In the genomic region with DNA sequence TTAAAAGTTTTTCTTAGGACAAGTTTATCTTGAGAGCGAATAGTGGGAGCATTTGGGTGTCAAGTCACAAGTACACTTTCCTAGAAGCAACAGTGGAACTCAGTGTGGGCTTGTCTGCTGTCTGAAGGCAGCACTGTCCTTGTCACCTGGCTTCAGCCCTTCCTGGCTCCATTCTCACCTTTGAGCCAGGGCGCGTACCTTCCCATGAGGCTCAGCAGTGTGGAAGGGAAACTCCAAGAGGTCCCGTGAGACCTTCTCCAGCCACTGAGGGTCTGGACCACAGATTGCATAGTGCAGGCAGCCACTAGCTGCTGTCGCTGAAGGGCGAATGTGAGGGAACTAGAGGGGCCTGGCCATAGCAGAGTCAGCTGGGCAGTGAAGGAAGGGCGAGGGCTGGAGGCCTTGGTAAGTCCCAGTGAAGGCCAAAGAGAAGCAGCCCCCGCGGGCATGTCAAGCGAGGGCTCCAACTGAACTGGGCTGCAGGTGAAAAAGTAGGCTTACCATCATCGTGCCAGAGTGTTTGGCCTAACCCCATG, we compare ENCODE assay signal across 17 mouse cellular contexts. TPM values are rescaled to one million over a fixed set of nuclear protein-coding genes. Genes with fewer than 3 reads are reported as not detected.
DNase-seq lines count a peak whose midpoint lies in the region; ATAC-seq and TF ChIP-seq lines count a peak whose summit lies in the region.
"Had no signal": no experiment of that assay in that cellular context is flagged by ENCODE, and none has a peak within 500 bp of the region (broad histone marks: within the 10 kb centered on the region; RNA-seq: fewer than 3 reads in every experiment).

No protein-coding gene starts in this region.

- H3K27me3 ChIP-seq in forebrain, embryonic 10.5 days (ENCODE audit: poor library complexity, severe bottlenecking): peaks cover 54% of the 10 kb centered on the region
- H3K27me3 ChIP-seq in forebrain, embryonic 11.5 days (ENCODE audit: control insufficient read depth, insufficient read depth, low read length): peaks cover 3% of the 10 kb centered on the region; the same call in 1 of the 2 replicates
- H3K27me3 ChIP-seq in kidney, embryonic 16.5 days (ENCODE audit: insufficient read depth, low read length): no peaks in the 10 kb centered on the region; the same call in 1 of the 2 replicates
- H3K27me3 ChIP-seq in intestine, embryonic 14.5 days (replicated peaks; ENCODE audit: control insufficient read depth, insufficient read depth, low read length): no peaks in the 10 kb centered on the region
- H3K27me3 ChIP-seq in small intestine, adult 2 months (ENCODE audit: control insufficient read depth, insufficient read depth, low read length): no peaks in the 10 kb centered on the region

- 0 out of 2 replicates have a peak overlapping the region, but pooled peaks have one; percentile 16 for H3K27ac ChIP-seq in forebrain, embryonic 10.5 days
- H3K27ac ChIP-seq in forebrain, embryonic 11.5 days (ENCODE audit: low read depth, low read length): no peak overlapping the region
- H3K27ac ChIP-seq in kidney, embryonic 16.5 days (ENCODE audit: low read length): peak overlapping the region; percentile 76
- peak overlapping the region; percentile 59; the same call in 1 of the 2 replicates for H3K27ac ChIP-seq in intestine, embryonic 14.5 days (ENCODE audit: low read depth)
- peak overlapping the region; percentile 79 for H3K27ac ChIP-seq in small intestine, adult 2 months (ENCODE audit: insufficient read depth, low read depth, low read length)
- H3K27ac ChIP-seq: embryonic facial prominence, embryonic 12.5 days; hindbrain, embryonic 12.5 days; layer of hippocampus, adult 2 months; lung, embryonic 15.5 days had no signal

- TF ChIP-seq POLR2A in small intestine, adult 2 months (IDR thresholded peaks at IDR 0.05; ENCODE audit: low read depth, low read length): no peak

- H3K9ac ChIP-seq in forebrain, embryonic 11.5 days (ENCODE audit: low read length): no peak overlapping the region
- 0 out of 2 replicates have a peak overlapping the region, but pooled peaks have one; percentile 19 for H3K9ac ChIP-seq in kidney, embryonic 16.5 days (replicated peaks; ENCODE audit: low read length)
- no peak overlapping the region for H3K9ac ChIP-seq in intestine, embryonic 14.5 days (ENCODE audit: low read length)
- H3K9ac ChIP-seq: embryonic facial prominence, embryonic 12.5 days; hindbrain, embryonic 12.5 days; lung, embryonic 15.5 days had no signal

- no peak for DNase-seq in forebrain, embryonic 10.5 days (ENCODE audit: extremely low spot score, low spot score)
- DNase-seq in forebrain, embryonic 11.5 days (ENCODE audit: low spot score): no peak
- no peak for DNase-seq in kidney, adult 11 months
- DNase-seq in intestine, embryonic 14.5 days (ENCODE audit: low spot score): no peak
- DNase-seq in frontal cortex, postnatal 25 days (ENCODE audit: low spot score in 2 of 2): no peak
- no peak for DNase-seq in cerebellum, adult 9-10 months
- DNase-seq: adrenal gland, postnatal 14 days; gastrocnemius, postnatal 10 days; liver; thymus, postnatal 36 days had no signal

- ATAC-seq in forebrain, embryonic 11.5 days (replicated peaks; ENCODE audit: low FRiP score): no peak
- no peak for ATAC-seq in kidney, embryonic 16.5 days (ENCODE audit: low FRiP score, low TSS enrichment)
- no peak for ATAC-seq in intestine, embryonic 14.5 days (replicated peaks; ENCODE audit: low FRiP score, low TSS enrichment, low read depth)
- ATAC-seq: forebrain, embryonic 16.5 days had no signal

- no peak for TF ChIP-seq CTCF in small intestine, adult 2 months (IDR thresholded peaks at IDR 0.05; ENCODE audit: extremely low read depth, insufficient read length, insufficient replicate concordance, low read depth, low read length)

- H3K9me3 ChIP-seq in forebrain, embryonic 10.5 days: no peaks in the 10 kb centered on the region
- H3K9me3 ChIP-seq in forebrain, embryonic 11.5 days (ENCODE audit: control insufficient read depth, low read length): no peaks in the 10 kb centered on the region
- no peaks in the 10 kb centered on the region for H3K9me3 ChIP-seq in kidney, embryonic 16.5 days (ENCODE audit: low read length)
- H3K9me3 ChIP-seq in intestine, embryonic 14.5 days (ENCODE audit: control insufficient read depth, low read length): no peaks in the 10 kb centered on the region
- H3K9me3 ChIP-seq: embryonic facial prominence, embryonic 12.5 days; hindbrain, embryonic 12.5 days; lung, embryonic 15.5 days had no signal

- peaks cover 51% of the 10 kb centered on the region for H3K4me1 ChIP-seq in forebrain, embryonic 10.5 days
- H3K4me1 ChIP-seq in forebrain, embryonic 11.5 days (replicated peaks; ENCODE audit: control insufficient read depth, insufficient read depth, low read length): peaks cover 8% of the 10 kb centered on the region; the same call in 1 of the 2 replicates
- peaks cover 35% of the 10 kb centered on the region for H3K4me1 ChIP-seq in kidney, embryonic 16.5 days (ENCODE audit: insufficient read depth, low read length)
- peaks cover 8% of the 10 kb centered on the region; the same call in 1 of the 2 replicates for H3K4me1 ChIP-seq in intestine, embryonic 14.5 days (replicated peaks; ENCODE audit: control insufficient read depth, insufficient read depth, low read length)
- peaks cover 17% of the 10 kb centered on the region for H3K4me1 ChIP-seq in small intestine, adult 2 months (ENCODE audit: control insufficient read depth, insufficient read depth, insufficient read length, low read length)

- no peak overlapping the region for H3K4me2 ChIP-seq in forebrain, embryonic 11.5 days (ENCODE audit: low read depth, low read length, severe bottlenecking)
- no peak overlapping the region for H3K4me2 ChIP-seq in kidney, embryonic 16.5 days (replicated peaks; ENCODE audit: low read depth, low read length)
- no peak overlapping the region for H3K4me2 ChIP-seq in intestine, embryonic 14.5 days (ENCODE audit: low read length)
- H3K4me2 ChIP-seq: hindbrain, embryonic 12.5 days; lung, embryonic 15.5 days had no signal

- no peaks in the 10 kb centered on the region for H3K36me3 ChIP-seq in forebrain, embryonic 10.5 days (replicated peaks)
- no peaks in the 10 kb centered on the region for H3K36me3 ChIP-seq in forebrain, embryonic 11.5 days (ENCODE audit: control insufficient read depth, insufficient read depth, low read length)
- H3K36me3 ChIP-seq in kidney, embryonic 16.5 days (ENCODE audit: insufficient read depth, low read length): no peaks in the 10 kb centered on the region
- H3K36me3 ChIP-seq in intestine, embryonic 14.5 days (ENCODE audit: control insufficient read depth, insufficient read depth, low read length): no peaks in the 10 kb centered on the region
- peaks cover 31% of the 10 kb centered on the region for H3K36me3 ChIP-seq in small intestine, adult 2 months (ENCODE audit: control insufficient read depth, insufficient read depth, low read length)
- H3K36me3 ChIP-seq: embryonic facial prominence, embryonic 12.5 days; hindbrain, embryonic 12.5 days; lung, embryonic 15.5 days had no signal

- no peak overlapping the region for H3K4me3 ChIP-seq in forebrain, embryonic 10.5 days
- no peak overlapping the region for H3K4me3 ChIP-seq in forebrain, embryonic 11.5 days (ENCODE audit: low read depth, low read length)
- no peak overlapping the region for H3K4me3 ChIP-seq in kidney, embryonic 16.5 days (ENCODE audit: low read length)
- H3K4me3 ChIP-seq in intestine, embryonic 14.5 days (ENCODE audit: low read depth, low read length): no peak overlapping the region
- peak overlapping the region; percentile 18; the same call in 1 of the 2 replicates for H3K4me3 ChIP-seq in small intestine, adult 2 months (ENCODE audit: low read depth, low read length)
- H3K4me3 ChIP-seq: embryonic facial prominence, embryonic 12.5 days; hindbrain, embryonic 12.5 days; layer of hippocampus, adult 2 months; lung, embryonic 15.5 days had no signal

- WGBS in forebrain, embryonic 10.5 days: 42% methylated on average over 11 of the region's 11 CpGs
- 39% methylated on average over 11 of the region's 11 CpGs for WGBS in forebrain, embryonic 11.5 days
- WGBS in kidney, embryonic 16.5 days: 62% methylated on average over 11 of the region's 11 CpGs
- WGBS in intestine, embryonic 14.5 days: 55% methylated on average over 11 of the region's 11 CpGs
- WGBS in small intestine, adult 2 months: 54% methylated on average over 11 of the region's 11 CpGs

RNA-seq across cellular contexts. Expression of gene Prr15, which starts 7.5 kb away (rescaled TPM):
- 3.3 and 4.7 TPM in 2 replicates for polyA plus RNA-seq in forebrain, embryonic 10.5 days (2016; fragmentation: Nextera tagmentation; extraction: Ambion mirVana)
- polyA plus RNA-seq in forebrain, embryonic 11.5 days (2014; fragmentation: Nextera tagmentation; extraction: Ambion mirVana): 5.0 and 6.0 TPM in 2 replicates
- polyA plus RNA-seq in kidney, embryonic 16.5 days (2015; fragmentation: Nextera tagmentation; extraction: Ambion mirVana): 8.9 and 9.2 TPM in 2 replicates
- 8.6 and 10.2 TPM in 2 replicates for polyA plus RNA-seq in intestine, embryonic 14.5 days (2014; fragmentation: Nextera tagmentation; extraction: Ambion mirVana)
- polyA plus RNA-seq in small intestine, adult 2 months (2012; rRNA removed): 21.2 and 166 TPM in 2 replicates
